Mouse (Mus musculus): ENCODE data around the gene Gm12216.

DNA sequence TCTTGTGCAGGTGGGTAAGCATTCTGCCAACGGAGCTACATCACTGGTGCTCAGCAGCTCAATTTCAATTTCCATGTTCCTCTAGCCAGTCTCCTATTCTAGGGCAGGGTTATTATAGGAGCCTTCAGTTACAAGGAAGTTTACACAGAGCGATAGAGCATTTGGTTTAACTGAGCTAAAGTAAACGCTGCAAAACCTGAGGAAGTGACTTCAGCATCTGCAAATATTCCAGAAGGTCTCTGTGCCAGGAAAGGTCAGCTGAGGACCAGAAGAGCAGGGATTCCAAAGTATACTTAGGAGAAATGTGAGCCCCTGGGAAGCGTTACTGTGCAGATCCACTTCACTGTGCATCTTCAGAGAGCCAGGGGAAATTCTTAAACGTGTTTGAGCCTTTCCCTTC is 5.4 kb downstream of the Gm12216 start:
- TF ChIP-seq HCFC1 (IDR thresholded peaks at IDR 0.05; ENCODE audit: borderline replicate concordance, insufficient read depth, low read length) (no peak), ZC3H11A (IDR thresholded peaks at IDR 0.05; ENCODE audit: borderline replicate concordance, low read depth, low read length) (no peak), CHD2 (IDR thresholded peaks at IDR 0.05; ENCODE audit: low read depth, low read length) (no peak)

All from ES-E14 (cell line).